Mouse (Mus musculus): ENCODE measurements around the gene Rgs3.
A peak's percentile ranks its signal among the peaks of the same experiment; 100 is the strongest.

Gene Rgs3

DNA sequence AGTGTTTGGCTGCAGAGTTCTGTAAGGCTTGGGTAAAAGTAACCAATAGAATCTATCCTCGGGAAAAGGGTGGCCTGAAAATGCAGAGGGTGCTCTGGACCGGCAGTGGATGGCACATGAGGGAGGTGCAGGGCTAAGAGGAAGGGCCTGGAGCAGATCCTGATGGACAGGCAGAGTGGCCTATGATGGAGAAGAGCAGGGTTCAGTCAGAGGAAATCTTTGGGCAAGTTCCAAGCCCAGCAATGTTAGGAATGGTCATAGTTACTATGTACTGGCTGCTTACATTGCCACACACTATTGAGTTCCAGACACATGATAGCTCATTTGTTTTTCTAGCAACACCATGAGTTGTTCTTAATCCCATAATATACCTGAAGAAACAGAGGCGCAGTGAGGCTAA is 124.7 kb downstream of the Rgs3 start:
- DNase-seq (ENCODE audit: extremely low read depth, low read depth, low spot score), result no peak

DNA sequence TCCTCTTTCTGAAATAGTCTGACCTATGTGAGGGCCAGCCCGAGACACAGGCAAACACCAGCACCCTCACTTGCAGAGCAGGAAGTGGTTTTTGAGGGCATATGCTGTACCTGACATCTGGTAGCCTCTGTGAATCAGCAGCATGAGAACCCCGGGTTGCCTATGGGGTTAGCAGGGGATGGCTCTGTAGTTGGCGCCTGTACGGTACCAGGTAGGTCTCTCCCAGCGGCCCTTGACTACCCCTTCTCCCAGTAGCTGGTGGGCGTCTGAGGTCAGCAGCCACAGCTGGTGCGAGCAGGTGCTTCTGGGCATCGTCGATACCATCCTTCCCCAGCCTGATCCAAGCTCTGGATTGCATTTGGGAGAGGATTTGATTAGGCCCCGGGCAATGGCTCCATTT is 125.6 kb downstream of the Rgs3 start:
- DNase-seq (ENCODE audit: extremely low read depth, low read depth, low spot score), result no peak

DNA sequence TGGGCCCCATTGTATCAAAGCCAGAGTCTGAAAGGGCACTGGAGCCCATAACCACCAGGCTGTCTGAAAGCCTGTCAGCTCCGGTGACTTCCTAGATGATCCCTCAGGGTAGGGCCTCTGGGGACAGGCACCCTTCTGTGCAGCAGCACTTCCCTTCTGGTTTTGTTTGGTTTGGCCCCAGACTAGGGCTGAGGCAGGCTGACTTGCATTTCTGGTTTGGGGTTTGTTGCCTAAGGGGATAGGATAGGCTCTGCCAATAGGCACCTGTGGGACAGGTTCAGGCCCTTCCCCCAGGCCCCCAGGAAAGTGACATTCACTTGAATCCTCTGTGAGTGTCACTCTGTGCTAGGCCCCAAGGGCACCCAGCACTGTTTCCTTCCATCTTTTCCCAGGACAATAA is 127.1 kb downstream of the Rgs3 start:
- DNase-seq (ENCODE audit: extremely low read depth, low read depth, low spot score), result peak; percentile 46

DNA sequence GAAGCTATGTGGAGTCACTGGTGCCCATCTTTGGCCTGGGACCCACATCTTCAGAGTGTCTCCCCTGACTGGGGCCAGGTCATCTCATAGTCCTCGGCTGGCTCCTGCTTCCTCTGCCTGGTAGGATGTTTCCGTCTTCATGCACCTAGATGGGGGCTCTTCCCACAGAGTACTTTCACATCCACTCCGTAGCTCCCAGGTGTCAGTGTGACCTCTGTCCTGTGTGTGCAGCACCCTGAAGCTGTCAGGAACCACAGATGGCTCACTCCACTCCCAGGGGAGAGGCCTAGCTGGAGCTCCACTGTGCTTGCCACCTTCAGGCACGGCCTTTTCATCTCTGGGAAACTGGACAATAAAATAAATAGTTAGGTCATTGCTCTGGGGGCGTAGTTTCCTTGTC is 128.5 kb downstream of the Rgs3 start:
- no peak for DNase-seq (ENCODE audit: extremely low read depth, low read depth, low spot score)

DNA sequence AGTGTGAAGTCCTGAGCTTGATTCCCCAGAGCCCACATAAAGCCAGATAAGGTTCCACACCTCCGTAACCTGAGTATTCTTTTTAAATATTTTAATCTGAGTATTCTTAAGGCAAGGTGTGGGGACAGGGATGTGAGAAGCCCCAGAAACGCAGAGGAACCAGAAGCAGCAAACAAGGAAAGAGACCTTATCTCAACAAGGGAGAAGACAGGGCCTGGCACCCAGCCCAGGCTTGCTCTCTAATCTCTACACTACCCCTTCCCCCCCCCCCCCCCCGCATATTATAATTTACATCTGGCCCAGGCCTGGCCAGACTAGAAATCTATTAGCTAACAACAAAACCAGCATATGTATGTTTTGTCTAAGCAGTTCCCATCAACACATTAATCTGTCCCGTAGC is 131.3 kb downstream of the Rgs3 start:
- no peak for DNase-seq (ENCODE audit: extremely low read depth, low read depth, low spot score)

DNA sequence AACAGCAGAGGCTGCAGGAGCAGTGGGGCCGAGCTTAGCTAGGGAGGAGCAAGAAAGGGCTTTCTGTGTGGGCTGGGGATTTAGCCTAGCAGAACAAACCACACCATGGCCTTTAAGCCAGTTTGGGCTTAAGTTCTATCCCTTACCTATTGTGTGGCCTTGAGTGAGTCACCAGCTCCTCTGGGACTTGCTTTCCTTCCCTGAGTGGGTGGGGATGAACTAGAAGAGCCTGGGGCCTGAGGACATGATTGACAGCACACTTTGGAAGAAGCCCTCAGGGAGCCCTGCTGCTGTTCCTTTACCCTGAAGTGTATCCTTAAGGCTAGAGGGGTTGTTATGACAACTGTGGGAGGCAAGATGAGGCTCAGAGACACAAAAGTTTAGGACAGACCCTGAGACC is 132.0 kb downstream of the Rgs3 start:
- DNase-seq (ENCODE audit: extremely low read depth, low read depth, low spot score), result peak; percentile 45

DNA sequence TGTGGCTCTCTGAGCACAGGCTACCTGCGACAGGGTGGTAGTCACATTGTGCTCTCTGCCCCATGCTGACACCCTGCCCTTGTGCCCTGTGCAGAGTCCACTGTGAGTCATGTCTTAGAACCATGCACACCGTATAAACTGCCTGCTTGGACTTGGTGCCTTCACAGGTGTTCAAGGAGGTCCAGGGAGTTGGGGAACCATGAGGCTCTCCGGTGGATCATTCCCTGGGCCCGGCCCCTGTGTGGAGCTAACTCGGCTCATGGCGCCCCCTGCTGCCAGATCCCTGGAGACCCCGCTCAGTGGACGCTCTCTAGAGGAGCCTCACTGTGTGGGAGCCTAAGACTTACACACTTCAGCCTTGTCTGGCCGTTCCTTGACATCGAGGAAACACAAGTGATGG is 134.2 kb downstream of the Rgs3 start:
- no peak for DNase-seq (ENCODE audit: extremely low read depth, low read depth, low spot score)

DNA sequence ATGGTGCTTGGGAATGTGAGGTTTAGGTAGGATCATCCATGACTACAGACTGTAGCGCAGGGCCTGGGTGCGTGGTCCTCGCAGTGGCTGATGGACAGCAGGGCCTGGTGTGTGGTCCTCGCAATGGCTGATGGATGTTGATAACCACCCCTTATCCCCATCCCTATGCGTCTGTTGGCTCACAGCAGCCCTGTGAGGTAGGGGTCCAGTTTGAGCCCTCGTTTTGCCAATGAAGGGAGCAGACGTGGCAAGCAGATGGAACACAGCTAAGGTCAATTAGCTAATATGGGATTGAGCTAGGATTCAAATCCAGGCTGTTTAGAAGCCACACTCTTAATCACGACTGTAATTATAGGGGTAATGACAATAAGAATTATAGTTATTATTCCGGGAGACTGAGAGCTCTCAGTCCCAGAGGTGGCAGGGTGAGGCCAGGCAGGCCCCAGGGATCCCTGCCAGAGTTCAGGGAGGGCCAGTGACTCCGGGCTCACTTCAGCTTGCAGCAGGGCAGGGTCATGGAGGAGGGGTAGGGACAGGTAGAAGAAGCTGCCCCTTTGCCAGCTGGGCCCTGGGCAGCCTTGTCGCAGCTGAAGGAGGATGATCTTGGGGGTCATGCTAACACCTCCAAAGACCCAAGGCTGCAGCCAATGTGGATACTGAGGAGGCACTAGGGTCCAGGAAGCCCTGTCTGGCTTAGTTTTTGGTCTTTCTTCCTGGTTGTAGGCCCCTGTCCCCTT is 135.2 kb downstream of the Rgs3 start:
- no peak for DNase-seq (ENCODE audit: extremely low read depth, low read depth, low spot score)

DNA sequence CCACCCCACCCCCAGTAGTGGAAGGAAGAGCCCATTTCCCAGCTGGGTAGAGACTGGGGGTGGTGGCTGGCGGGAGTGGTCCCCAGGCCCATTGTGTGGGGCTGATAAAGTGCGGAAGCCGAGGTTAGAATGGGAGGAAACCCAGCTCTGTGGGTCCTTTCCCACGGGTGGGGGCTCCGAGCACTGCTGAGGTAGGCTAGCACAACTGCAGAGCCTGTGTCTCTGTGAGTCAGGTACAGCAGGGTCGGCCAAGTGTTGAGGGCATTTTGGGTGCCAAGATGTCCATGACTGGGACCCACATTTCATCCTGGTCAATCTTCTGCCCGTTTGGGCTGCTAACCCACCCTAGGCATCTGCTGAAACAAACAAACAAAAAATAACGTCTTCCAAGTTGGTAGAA is 135.9 kb downstream of the Rgs3 start:
- DNase-seq (ENCODE audit: extremely low read depth, low read depth, low spot score), result no peak

DNA sequence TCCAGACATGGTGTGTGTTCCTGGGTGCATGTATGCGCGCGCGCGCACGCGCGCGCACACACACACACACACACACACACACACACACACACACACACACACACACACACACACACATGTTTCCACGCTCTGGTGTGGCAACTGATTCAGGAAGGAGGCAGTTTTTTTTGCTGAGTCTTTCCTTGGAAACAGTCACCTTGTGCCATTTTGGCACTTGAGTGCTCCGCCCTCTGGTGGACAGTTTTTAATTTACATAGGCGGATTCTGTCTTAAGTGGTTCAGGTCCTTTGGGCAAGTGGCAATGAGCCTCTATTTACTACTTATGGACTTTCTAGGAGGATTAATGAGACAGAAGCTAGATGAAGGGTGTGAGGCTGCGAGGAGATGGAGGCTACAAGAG is 136.3 kb downstream of the Rgs3 start:
- DNase-seq (ENCODE audit: extremely low read depth, low read depth, low spot score), result no peak

DNA sequence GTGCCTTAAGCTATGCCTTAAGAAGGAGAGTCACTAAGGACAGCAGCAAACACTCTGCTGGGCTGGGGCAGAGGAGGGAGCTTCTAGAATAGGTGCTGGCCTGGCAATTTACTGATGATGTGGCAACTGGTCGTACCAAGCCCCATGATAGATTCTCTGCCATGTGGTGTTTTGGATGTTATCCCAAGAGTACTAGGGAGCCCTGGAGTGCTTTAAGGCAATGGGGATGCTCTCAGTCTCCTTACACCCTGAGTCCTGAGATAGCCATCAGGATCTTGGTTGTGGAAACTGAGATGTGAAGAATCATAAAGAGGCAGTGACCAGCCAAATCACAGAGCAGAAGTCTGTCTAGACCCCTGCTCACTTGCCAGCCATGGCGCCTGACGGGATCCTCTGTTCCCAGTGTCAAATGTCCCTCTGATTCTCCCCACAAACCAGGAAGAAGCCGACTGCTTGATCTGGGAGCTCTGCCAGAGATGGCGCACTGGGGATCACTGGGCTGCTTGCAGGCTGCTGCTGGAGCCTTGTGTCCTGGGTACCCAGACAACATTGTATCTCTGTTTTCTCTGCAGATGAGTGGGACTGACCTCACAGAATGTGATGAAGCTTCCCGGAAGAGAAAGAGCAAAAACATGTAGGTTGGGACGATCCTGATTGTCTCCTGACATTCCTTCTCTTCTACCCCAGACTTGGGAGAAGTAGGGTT is 137.2 kb downstream of the Rgs3 start:
- no peak for DNase-seq (ENCODE audit: extremely low read depth, low read depth, low spot score)

DNA sequence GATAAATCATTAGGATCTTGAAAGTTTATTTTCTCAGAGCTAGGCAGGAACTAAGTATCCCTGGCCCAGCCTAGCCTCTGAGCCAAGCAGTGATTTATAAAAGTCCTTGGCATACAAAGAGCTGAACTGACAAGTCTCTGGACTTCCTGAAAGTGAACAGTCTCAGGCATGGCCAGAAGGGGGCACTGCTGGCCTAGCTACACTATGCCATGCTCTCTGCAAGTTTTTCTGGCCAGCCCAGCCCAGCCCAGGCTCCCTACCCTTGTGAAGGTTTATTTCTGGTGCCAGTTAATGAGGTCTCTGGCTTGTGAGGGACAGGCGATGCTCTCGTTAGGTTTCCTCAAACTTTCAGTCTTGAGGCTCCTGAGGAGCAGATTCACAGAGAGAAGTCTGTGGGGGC is 137.8 kb downstream of the Rgs3 start:
- no peak for DNase-seq (ENCODE audit: extremely low read depth, low read depth, low spot score)

DNA sequence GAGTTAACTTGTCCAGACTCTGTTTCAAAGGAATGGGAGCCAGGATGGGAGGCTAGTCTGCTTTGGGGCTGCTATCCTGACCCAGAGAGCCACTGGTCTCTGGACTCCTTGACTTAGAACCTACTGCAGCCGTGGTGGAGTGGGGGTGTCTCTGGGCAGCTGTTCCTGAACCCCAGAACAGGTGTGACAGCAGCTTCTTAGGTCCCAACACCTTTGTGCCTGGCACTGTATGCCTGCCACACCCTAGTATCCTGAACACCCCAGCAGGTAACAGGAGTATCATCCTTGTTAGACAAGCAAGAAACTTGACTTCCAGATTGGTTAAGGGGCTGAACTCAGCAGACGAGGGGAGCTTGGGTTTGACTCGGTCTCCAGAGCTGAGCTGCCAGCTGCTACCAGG is 138.9 kb downstream of the Rgs3 start:
- DNase-seq (ENCODE audit: extremely low read depth, low read depth, low spot score), result no peak

DNA sequence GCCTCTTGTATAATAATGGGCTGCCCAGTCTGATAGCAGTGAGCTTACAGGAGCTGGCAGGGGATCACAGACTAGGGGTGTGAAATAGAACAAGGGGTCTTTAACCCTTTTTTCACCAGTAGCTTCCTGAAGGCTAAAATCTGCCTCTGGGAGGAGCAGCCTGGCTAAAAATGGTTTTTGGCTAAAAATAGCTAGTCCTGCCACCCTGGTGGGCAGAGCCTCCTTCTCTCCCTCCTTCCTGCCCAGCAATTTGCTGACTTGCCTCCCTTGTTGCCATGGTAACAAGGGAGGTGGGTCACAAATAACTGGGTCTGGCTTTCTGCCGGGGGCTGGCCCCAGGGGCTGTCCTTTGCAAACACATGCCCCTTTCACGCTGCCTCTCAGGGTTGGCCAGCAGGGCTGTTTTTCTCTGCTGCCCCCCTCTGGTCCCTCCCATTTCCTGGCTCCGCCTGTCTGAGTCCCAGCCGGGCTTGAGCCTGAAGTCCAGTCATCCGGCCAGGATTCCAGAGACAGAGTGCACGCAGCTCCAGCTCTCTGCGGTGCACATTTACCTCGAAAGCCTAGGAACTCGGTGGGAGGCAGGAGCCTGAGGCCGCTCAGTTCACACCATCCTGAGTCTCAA is 139.7 kb downstream of the Rgs3 start:
- no peak for DNase-seq (ENCODE audit: extremely low read depth, low read depth, low spot score)

DNA sequence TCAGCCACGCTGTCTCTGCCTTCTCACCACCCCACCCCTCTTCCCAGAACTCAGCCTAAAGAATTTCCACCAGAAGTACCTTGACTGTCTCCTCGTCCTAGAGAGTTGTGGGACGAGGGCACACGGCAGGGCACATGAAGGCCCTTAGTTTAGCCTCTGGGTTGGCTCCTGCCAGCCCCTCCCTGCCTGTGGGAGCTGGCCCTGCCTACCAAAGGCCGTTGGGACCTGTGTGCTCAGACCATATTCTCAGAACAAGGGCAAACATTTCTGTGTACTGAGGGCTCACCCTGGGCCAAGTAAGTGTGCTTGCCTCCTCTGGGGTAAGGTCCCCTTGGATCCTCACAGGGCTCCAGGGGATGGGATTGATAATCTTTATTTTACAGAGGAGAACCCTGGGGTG is 140.8 kb downstream of the Rgs3 start:
- DNase-seq (ENCODE audit: extremely low read depth, low read depth, low spot score), result no peak

DNA sequence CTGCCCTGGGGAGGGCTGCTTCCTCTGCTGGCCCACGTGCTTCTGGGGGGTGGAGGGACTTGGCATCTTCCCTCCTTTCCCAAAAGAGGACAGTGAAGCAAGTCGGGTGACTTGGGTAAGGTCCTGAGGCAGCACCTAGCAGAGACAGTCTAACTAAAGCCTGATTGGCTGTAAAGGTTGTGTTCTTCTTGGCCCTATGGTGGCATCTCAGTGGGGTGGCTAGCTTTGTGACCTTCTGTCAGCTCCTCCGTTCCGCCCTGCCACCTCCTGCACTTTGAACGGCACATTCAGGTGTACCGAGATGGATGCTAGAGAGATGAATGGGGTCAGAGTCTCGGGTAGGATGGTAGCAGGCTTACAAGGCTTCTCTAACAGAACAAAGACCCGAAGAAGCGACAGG is 143.5 kb downstream of the Rgs3 start:
- no peak for DNase-seq (ENCODE audit: extremely low read depth, low read depth, low spot score)

DNA sequence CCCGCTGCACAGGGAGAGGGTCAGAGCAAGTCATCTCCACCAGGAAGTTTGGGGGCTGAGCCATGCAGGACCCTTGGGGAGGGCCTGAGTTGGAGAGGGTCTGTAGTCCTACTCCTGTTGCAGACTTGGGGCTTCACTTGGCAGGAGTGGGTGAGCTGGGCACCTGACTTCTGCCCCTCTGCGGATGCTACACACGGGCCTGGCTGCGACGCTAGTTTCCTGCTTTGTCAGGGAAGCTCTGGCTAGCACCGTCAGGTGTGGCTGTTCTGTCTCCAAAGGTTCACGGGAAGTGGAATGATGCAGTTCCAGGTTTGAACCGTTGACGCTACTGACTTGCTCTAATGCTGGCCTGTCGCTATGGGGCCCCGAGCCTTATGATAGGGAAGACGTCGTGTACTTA is 144.6 kb downstream of the Rgs3 start:
- DNase-seq (ENCODE audit: extremely low read depth, low read depth, low spot score), result no peak

DNA sequence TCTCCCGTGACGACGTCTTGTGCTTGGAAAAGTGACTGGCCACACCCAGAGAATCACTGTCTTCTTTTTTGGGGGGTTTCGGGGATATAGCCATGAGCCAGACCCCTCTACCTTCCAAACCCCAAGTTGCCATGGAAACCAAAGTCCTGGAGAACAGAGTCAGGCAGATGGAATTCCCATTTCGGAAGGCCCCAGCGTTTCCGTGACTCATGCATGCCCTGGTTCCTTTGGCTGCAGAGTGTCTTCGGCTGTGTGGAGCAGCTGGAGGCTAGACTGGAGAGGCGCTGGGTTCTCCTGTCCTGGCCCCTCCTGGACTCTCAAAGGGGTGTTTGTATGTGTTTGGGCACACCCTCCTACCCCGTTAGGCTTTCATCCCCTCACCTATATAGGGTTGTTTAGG is 145.4 kb downstream of the Rgs3 start:
- no peak for DNase-seq (ENCODE audit: extremely low read depth, low read depth, low spot score)

DNA sequence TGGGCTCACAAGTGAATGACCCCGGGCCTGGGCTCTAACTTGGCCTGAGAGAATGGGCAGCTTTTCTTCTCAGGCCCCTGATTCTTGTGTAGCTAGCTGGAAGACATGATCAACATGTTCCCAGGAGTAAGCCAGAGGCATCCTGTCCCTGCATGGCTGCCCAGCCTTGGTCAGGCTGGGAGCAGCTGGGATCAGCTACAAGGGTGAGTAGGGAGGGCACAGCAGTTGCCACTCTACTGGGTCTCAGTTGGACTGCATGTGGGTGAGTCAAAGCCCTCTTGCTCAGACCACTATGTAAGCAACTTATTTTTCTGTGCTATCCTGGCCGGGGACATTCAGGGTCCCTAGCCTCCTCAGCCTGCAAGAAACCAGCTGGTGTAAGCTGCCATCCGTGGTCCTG is 146.1 kb downstream of the Rgs3 start:
- DNase-seq (ENCODE audit: extremely low read depth, low read depth, low spot score), result no peak

DNA sequence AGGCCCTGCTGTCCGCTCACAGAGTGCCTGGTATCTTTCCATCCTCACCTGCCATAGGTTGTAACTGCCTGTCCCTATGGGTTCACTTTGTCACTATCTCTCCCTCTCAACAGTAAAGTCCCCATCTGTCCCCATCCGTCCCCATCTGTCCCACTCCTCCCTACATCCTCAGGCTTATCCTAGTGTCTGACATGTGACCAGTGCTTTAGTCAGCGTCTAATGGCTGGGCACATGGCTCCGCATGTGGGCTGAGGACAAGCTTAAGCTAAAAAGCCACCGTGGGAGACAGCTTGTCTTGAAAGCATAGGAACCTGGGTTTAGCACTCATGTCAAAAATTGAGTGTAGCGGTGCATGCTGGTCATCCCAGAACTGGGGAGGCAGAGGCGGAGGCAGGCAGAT is 148.4 kb downstream of the Rgs3 start:
- DNase-seq (ENCODE audit: extremely low read depth, low read depth, low spot score), result no peak

DNA sequence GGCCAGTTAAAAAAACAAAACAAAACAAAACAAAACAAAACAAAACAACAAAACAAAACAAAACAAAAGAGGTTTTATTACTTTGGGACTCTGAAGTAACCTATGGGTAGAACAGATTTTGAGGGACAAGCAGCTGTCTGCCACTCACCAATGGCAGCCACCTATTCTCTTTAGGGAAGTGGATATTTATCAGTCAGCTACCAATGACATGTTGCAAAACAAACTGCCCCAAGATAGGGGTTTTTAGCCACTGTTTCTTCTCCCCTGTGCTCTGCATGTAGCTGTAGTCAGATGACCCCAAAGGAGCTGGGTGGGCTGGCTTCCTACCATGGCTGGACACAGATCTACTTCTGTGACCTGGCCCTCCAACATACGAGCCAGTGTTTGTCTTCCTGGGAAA is 149.3 kb downstream of the Rgs3 start:
- DNase-seq (ENCODE audit: extremely low read depth, low read depth, low spot score), result no peak

DNA sequence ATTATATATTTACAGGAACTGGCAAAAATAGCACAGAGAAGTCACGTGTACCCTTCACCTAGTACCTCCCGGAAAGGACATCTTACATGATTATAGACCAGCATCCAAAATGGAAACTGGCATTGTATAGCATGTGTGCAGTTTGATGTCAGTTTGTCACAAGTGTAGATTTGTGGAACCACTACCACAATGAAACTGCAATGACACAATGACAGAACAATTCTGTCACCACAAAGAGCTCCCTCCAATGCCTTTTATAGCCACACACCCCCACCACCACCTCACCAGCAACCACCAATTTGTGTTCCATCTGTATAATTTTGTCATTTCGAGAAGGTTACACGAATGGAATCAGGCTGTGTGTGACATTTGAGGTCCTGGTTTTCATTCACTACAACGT is 149.8 kb downstream of the Rgs3 start:
- DNase-seq (ENCODE audit: extremely low read depth, low read depth, low spot score), result no peak

DNA sequence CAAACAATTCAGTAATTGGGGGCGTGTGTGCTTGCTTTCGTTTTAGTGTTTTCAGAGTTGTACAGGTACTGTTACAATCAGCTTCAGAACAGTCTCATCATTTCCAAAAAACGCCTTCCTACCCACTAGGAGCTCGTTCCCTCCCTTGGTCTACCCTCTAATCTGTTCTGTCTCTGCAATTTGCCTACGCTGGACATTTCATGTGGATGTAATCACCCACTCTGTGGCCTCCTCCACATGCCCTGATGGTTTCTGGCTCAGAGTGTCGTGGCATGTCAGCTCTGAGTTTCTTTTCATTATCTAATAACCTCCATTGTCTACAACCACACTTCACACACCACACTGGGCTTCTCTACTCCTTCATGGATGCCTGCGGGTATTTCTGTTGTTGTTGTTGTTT is 151.5 kb downstream of the Rgs3 start:
- no peak for DNase-seq (ENCODE audit: extremely low read depth, low read depth, low spot score)
